Mouse (Mus musculus) adrenal gland, postnatal 10 days (tissue): ENCODE measurements around the gene Isg20l2. TPM values are rescaled to one million over a fixed set of nuclear protein-coding genes. Genes with fewer than 3 reads are reported as not detected.
"Not testable (repeated sequence)": the region's sequence is repeated elsewhere in the genome, so short reads cannot be mapped to it uniquely, and the experiment has no call there.

Source experiments
- DNase-seq: peaks from one replicate; pipeline ENCODE4 v3.0.0; 2021; ENCODE audit warnings: mixed read lengths
- long read RNA-seq, 2 experiments: library from polyadenylated mRNA; stranded (forward); transcript quantifications; one replicate each; pipeline ENCODE4 v2.0.0; 2021
- total RNA-seq, 2 experiments: library from RNA; stranded (reverse); gene quantifications; 2 replicates each; pipeline ENCODE4 v1.2.3; 2021

The Isg20l2 gene
- 10 to 100 TPM; 22.9 to 24.3 TPM for total RNA-seq
- long read RNA-seq, experiment 1, transcript Isg20l2-201 (4 exons, 2,893 nt), result major isoform, 13 of 22 reads
- long read RNA-seq, experiment 1, partial matches to known transcripts, result 8 of 22 reads
- long read RNA-seq, experiment 1, other reads (novel, unspliced or antisense), result 1 of 22 reads
- long read RNA-seq, experiment 2, transcript Isg20l2-201 (4 exons, 2,893 nt), result major isoform, 6 of 13 reads
- long read RNA-seq, experiment 2, partial matches to known transcripts, result 6 of 13 reads
- long read RNA-seq, experiment 2, other reads (novel, unspliced or antisense), result 1 of 13 reads

GRCm38 (mm10) chr3:87930078-87930795, at the start of gene Isg20l2, which contains the start of gene Rrnad1:
Gene Isg20l2, plus strand, starts transcription at chr3:87930314.
Gene Rrnad1, minus strand, starts transcription at chr3:87930717.
- DNase-seq, result peak; percentile 98

- DNase-seq, result no peak
Observed at GRCm38 (mm10) chr3:87884291-87884690, 45.8 kb upstream of the Isg20l2 start.

- peak; percentile 59 for DNase-seq
Observed at GRCm38 (mm10) chr3:87884708-87885251, 45.3 kb upstream of the Isg20l2 start.

- DNase-seq, result peak; percentile 88
Observed at GRCm38 (mm10) chr3:87885281-87886003, 44.7 kb upstream of the Isg20l2 start, which contains the start of gene Prcc. Gene Prcc, minus strand, starts transcription at chr3:87885608.

GRCm38 (mm10) chr3:87886004-87886365, 44.1 kb upstream of the Isg20l2 start:
- DNase-seq, result peak; percentile 46

GRCm38 (mm10) chr3:87886416-87886815, 43.7 kb upstream of the Isg20l2 start:
- DNase-seq, result no peak

GRCm38 (mm10) chr3:87887400-87887799, 42.7 kb upstream of the Isg20l2 start:
- DNase-seq, result not testable (repeated sequence)

- DNase-seq, result no peak
Observed at GRCm38 (mm10) chr3:87891481-87891880, 38.6 kb upstream of the Isg20l2 start.

- DNase-seq, result no peak
Observed at GRCm38 (mm10) chr3:87893367-87893905, 36.7 kb upstream of the Isg20l2 start.

- DNase-seq, result no peak
Observed at GRCm38 (mm10) chr3:87899266-87899665, 30.8 kb upstream of the Isg20l2 start.

GRCm38 (mm10) chr3:87899776-87900175, 30.3 kb upstream of the Isg20l2 start:
- no peak for DNase-seq

GRCm38 (mm10) chr3:87901036-87901624, 29.0 kb upstream of the Isg20l2 start:
- DNase-seq, result no peak

- DNase-seq, result not testable (repeated sequence)
Observed at GRCm38 (mm10) chr3:87901959-87902358, 28.2 kb upstream of the Isg20l2 start.

GRCm38 (mm10) chr3:87903821-87904220, 26.3 kb upstream of the Isg20l2 start:
- no peak for DNase-seq

GRCm38 (mm10) chr3:87905880-87906485, 24.1 kb upstream of the Isg20l2 start, which contains the start of gene Hdgf:
Gene Hdgf, plus strand, starts transcription at chr3:87906321.
- DNase-seq, result peak; percentile 95

- peak; percentile 75 for DNase-seq
Observed at GRCm38 (mm10) chr3:87906601-87906980, 23.5 kb upstream of the Isg20l2 start.

GRCm38 (mm10) chr3:87906981-87907857, 22.9 kb upstream of the Isg20l2 start:
- peak; percentile 54 for DNase-seq

- no peak for DNase-seq
Observed at GRCm38 (mm10) chr3:87907906-87908305, 22.2 kb upstream of the Isg20l2 start.

- DNase-seq, result no peak
Observed at GRCm38 (mm10) chr3:87909381-87909780, 20.7 kb upstream of the Isg20l2 start.

- peak; percentile 39 for DNase-seq
Observed at GRCm38 (mm10) chr3:87909874-87910273, 20.2 kb upstream of the Isg20l2 start.
